Comparison of ENCODE assay signal across 1 mouse cellular context in the genomic region with DNA sequence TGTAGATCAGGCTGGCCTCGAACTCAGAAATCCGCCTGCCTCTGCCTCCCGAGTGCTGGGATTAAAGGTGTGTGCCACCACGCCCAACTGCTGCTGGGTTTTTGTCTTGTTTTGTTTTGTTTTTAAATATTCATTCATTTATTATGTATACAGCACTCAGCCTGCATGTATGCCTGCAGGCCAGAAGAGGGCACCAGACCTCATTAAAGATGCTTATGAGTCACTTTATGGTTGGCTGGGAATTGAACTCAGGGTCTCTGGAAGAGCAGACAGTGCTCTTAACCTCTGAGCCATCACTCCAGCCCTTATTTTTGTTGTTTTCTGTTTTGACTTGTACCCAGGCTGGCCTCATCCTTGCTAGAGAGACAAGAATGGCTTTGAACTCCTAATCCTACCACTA.
TF ChIP-seq lines count a peak whose summit lies in the region.

No protein-coding gene starts in this region.

TF ChIP-seq in MEL, 35 proteins besides CTCF, POLR2A, EP300 and RAD21:
- TF ChIP-seq MYC (IDR thresholded peaks at IDR 0.05; ENCODE audit: low read depth, low read length) = no peak
- no peak for TF ChIP-seq GATA1 (IDR thresholded peaks at IDR 0.05; ENCODE audit: low read depth, low read length)
- TF ChIP-seq UBTF (IDR thresholded peaks at IDR 0.05; ENCODE audit: borderline replicate concordance, insufficient read depth, low read depth, low read length) = no peak
- TF ChIP-seq HCFC1 (IDR thresholded peaks at IDR 0.05; ENCODE audit: low read depth, low read length) = 0 out of 2 replicates have a peak, but pooled peaks have one; percentile 25
- no peak for TF ChIP-seq TCF12 (IDR thresholded peaks at IDR 0.05; ENCODE audit: low read depth, low read length)
- TF ChIP-seq TAL1 (IDR thresholded peaks at IDR 0.05; ENCODE audit: low read length) = no peak
- no peak for TF ChIP-seq CHD1 (IDR thresholded peaks at IDR 0.05; ENCODE audit: low read depth, low read length)
- no peak for TF ChIP-seq MAFK (IDR thresholded peaks at IDR 0.05; ENCODE audit: borderline replicate concordance, low read depth, low read length)
- TF ChIP-seq USF2 (IDR thresholded peaks at IDR 0.05; ENCODE audit: borderline replicate concordance in 1 of 2, insufficient read depth in 1 of 2, low read depth in 1 of 2, low read length in 2 of 2) = no peak
- no peak for TF ChIP-seq USF1 (IDR thresholded peaks at IDR 0.05; ENCODE audit: low read depth, low read length)
- no peak for TF ChIP-seq CHD2 (IDR thresholded peaks at IDR 0.05; ENCODE audit: low read length)
- TF ChIP-seq RCOR1 (IDR thresholded peaks at IDR 0.05; ENCODE audit: low read depth, low read length) = no peak
- TF ChIP-seq ZMIZ1 (IDR thresholded peaks at IDR 0.05; ENCODE audit: low read depth, low read length) = no peak
- TF ChIP-seq ELF1 (IDR thresholded peaks at IDR 0.05; ENCODE audit: low read depth, low read length) = no peak
- no peak for TF ChIP-seq ZKSCAN1 (IDR thresholded peaks at IDR 0.05; ENCODE audit: low read depth, low read length)
- TF ChIP-seq ETS1 (IDR thresholded peaks at IDR 0.05; ENCODE audit: low read depth, low read length) = no peak
- no peak for TF ChIP-seq MEF2A (IDR thresholded peaks at IDR 0.05; ENCODE audit: extremely low read depth, insufficient replicate concordance, low read depth, low read length, poor library complexity, severe bottlenecking)
- no peak for TF ChIP-seq E2F4 (IDR thresholded peaks at IDR 0.05; ENCODE audit: borderline replicate concordance, low read depth, low read length)
- no peak for TF ChIP-seq KAT2A (conservative IDR thresholded peaks at IDR 0.05; ENCODE audit: low read depth, low read length)
- TF ChIP-seq JUND (IDR thresholded peaks at IDR 0.05; ENCODE audit: low read depth, low read length) = 0 out of 2 replicates have a peak, but pooled peaks have one; percentile 54
- peak; percentile 74 for TF ChIP-seq SMC3 (IDR thresholded peaks at IDR 0.05; ENCODE audit: low read depth, low read length)
- no peak for TF ChIP-seq MAZ (IDR thresholded peaks at IDR 0.05; ENCODE audit: low read depth, low read length)
- TF ChIP-seq ZNF384 (IDR thresholded peaks at IDR 0.05; ENCODE audit: low read depth, low read length) = no peak
- 0 out of 2 replicates have a peak, but pooled peaks have one; percentile 55 for TF ChIP-seq TBP (IDR thresholded peaks at IDR 0.05; ENCODE audit: low read depth, low read length)
- no peak for TF ChIP-seq NRF1 (IDR thresholded peaks at IDR 0.05; ENCODE audit: insufficient read depth, low read depth, low read length, poor library complexity, severe bottlenecking)
- no peak for TF ChIP-seq BHLHE40 (IDR thresholded peaks at IDR 0.05; ENCODE audit: borderline replicate concordance, low read depth, low read length)
- no peak for TF ChIP-seq POLR2AphosphoS2 (IDR thresholded peaks at IDR 0.05; ENCODE audit: low read length)
- TF ChIP-seq ZC3H11A (IDR thresholded peaks at IDR 0.05; ENCODE audit: low read depth, low read length) = peak; percentile 52; the same call in 1 of the 2 replicates
- TF ChIP-seq MXI1 (IDR thresholded peaks at IDR 0.05; ENCODE audit: low read depth, low read length) = no peak
- no peak for TF ChIP-seq POLR2AphosphoS5 (IDR thresholded peaks at IDR 0.05; ENCODE audit: borderline replicate concordance, low read depth, low read length)
- TF ChIP-seq SIN3A (IDR thresholded peaks at IDR 0.05; ENCODE audit: low read length) = no peak
- no peak for TF ChIP-seq GABPA (IDR thresholded peaks at IDR 0.05; ENCODE audit: low read depth, low read length)
- no peak for TF ChIP-seq NELFE (IDR thresholded peaks at IDR 0.05; ENCODE audit: low read depth, low read length)
- no peak for TF ChIP-seq MYB (IDR thresholded peaks at IDR 0.05; ENCODE audit: low read depth, low read length)
- TF ChIP-seq MAX (IDR thresholded peaks at IDR 0.05; ENCODE audit: low read length) = no peak
